Comparison of ENCODE assay signal across 21 mouse cellular contexts in genomic region chr17:5414041-5414440, GRCm38 (mm10). TPM values are rescaled to one million over a fixed set of nuclear protein-coding genes. Genes with fewer than 3 reads are reported as not detected.
"Had no signal": no experiment of that assay in that cellular context is flagged by ENCODE, and none has a peak within 500 bp of the region (broad histone marks: within the 10 kb centered on the region; RNA-seq: fewer than 3 reads in every experiment).

No protein-coding gene starts in this region.

- H3K9me3 ChIP-seq: limb, embryonic 12.5 days; limb, embryonic 15.5 days; lung, embryonic 15.5 days; midbrain, embryonic 10.5 days; midbrain, embryonic 13.5 days had no signal

- H3K4me3 ChIP-seq: limb, embryonic 12.5 days; limb, embryonic 15.5 days; lung, embryonic 15.5 days; midbrain, embryonic 10.5 days; midbrain, embryonic 13.5 days had no signal

- H3K4me2 ChIP-seq: limb, embryonic 12.5 days; limb, embryonic 15.5 days; lung, embryonic 15.5 days; midbrain, embryonic 13.5 days had no signal

- H3K27ac ChIP-seq: hindbrain, postnatal 0 days; limb, embryonic 12.5 days; limb, embryonic 15.5 days; lung, embryonic 15.5 days; midbrain, embryonic 10.5 days; midbrain, embryonic 13.5 days had no signal

- H3K27me3 ChIP-seq: limb, embryonic 12.5 days; limb, embryonic 15.5 days; lung, embryonic 15.5 days; midbrain, embryonic 13.5 days had no signal

- DNase-seq: kidney, adult 18-20 months; kidney, adult 9 months; kidney, postnatal 14 days; kidney, postnatal 4 days; left cerebral cortex, postnatal 4 days; lung, adult 18-20 months; lung, postnatal 10 days; lung, postnatal 36 days; thymus, postnatal 25 days had no signal

- ATAC-seq: hindbrain, postnatal 0 days; inflammation-experienced regulatory T-cells, adult 6 months; midbrain, embryonic 13.5 days; midbrain, embryonic 16.5 days had no signal

- H3K9ac ChIP-seq: limb, embryonic 12.5 days; limb, embryonic 15.5 days; lung, embryonic 15.5 days; midbrain, embryonic 13.5 days had no signal

- H3K4me1 ChIP-seq: limb, embryonic 12.5 days; limb, embryonic 15.5 days; lung, embryonic 15.5 days; midbrain, embryonic 10.5 days; midbrain, embryonic 13.5 days had no signal

RNA-seq across cellular contexts. Expression of gene Ldhal6b, which starts 4.5 kb away (rescaled TPM):
- polyA plus RNA-seq: hindbrain, postnatal 0 days; inflammation-experienced regulatory T-cells, adult 6 months; intestine, embryonic 16.5 days; kidney, embryonic 16.5 days; limb, embryonic 12.5 days; limb, embryonic 15.5 days; lung, embryonic 15.5 days; midbrain, embryonic 10.5 days; midbrain, embryonic 13.5 days; stomach, embryonic 16.5 days; thymus, postnatal 0 days had no signal
